Mouse (Mus musculus): ENCODE measurements around the gene D330045A20Rik.
"Not testable (repeated sequence)": the region's sequence is repeated elsewhere in the genome, so short reads cannot be mapped to it uniquely, and the experiment has no call there.

The D330045A20Rik gene

DNA sequence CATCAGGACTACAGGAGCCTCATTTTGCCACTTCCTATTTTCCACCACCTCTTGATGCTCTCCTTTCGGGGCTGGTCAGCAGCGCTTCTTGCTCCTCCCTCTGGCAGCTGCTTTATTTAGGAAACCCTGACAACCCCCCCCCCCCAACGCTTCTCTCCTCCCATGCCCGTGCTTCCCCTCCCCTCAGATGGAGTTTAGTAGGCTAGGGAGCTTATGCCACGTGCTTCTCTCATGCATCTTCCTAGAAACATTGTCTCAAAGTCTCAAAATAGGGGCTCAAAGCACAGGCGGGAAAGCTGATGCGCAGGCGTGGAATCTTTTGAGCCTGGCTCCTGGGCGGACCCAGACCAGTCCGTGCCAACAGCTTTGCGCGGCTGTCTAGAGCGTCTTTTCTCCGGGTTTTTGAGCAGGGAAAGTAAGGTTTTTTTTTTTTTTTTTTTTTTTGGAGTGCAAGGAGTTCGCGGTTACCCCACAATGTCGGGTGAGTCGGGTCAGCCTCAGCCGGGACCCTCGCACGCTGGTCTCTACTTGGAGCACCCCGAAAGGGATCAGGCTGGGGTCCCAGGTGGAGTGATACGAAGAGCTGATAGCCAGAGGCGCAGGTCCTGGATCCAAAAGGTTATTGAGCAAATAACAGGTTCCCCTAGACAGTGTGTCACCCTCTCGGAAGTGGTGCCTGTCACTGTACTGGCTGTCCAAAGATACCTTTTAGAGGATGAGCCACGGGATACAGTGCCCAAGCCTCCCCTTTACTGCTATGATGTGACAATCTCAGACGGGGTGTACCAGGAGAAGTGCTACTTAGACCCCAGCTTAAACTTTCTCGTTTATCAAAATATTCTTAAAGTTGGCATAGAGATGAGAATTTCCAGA lies at the start of gene D330045A20Rik:
Gene D330045A20Rik (plus strand): TSS at position 346 of the 873 bp plus-strand sequence.
- no peak for DNase-seq (ENCODE audit: low read depth, low spot score)

DNA sequence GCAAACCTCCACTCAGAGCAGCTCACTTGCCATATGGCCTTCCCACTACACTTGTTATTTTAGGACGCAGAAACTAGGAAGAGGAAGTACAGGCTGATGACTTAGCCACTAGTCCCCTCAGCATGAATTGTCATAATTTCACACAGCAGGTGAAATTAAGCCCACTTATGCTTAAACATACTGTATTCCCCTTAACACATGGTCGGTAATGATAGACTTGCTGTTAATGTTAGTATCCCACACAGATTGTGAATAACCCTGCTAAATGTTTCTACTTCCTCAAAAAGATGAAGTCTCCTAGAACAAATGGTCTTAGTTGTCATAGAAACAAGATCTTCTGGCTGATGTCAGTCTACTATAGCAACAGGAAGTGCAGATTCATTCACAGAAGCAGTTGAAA lies 47.6 kb upstream of the D330045A20Rik start:
- DNase-seq (ENCODE audit: low read depth, low spot score) = no peak

DNA sequence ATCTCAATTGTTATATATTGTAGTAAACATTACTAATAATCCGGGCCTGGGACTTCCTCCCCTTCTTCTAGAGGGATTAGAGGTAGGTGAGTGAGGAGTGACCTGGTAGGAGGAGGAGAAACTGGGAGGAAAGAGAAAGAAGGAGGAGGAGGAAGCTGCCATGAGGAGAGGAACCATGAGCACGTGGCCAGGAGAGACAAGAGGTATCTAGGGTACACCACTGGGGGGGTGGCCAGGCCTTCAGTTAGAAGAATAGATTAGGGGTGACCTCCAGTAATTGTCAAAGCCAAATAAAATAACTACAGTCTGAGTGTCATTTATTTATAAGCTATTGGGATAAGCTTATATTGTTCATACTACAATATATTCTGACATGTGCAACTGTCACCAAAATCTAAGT lies 45.0 kb upstream of the D330045A20Rik start:
- no peak for DNase-seq (ENCODE audit: low read depth, low spot score)

DNA sequence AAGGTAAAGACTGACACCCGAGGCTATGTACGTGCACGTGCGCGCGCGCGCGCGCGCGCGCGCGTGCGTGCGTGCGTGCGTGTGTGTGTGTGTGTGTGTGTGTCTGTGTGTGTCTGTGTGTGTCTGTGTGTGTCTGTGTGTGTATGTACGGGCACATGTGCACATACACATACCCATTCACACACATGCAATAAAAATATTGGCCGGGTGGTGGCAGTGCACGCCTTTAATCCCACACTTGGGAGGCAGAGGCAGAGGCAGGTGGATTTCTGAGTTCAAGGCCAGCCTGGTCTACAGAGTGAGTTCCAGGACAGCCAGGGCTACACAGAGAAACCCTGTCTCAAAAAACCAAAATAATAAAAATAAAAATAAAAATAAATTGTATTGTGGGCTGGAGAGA lies 39.1 kb upstream of the D330045A20Rik start:
- DNase-seq (ENCODE audit: low read depth, low spot score) = not testable (repeated sequence)

DNA sequence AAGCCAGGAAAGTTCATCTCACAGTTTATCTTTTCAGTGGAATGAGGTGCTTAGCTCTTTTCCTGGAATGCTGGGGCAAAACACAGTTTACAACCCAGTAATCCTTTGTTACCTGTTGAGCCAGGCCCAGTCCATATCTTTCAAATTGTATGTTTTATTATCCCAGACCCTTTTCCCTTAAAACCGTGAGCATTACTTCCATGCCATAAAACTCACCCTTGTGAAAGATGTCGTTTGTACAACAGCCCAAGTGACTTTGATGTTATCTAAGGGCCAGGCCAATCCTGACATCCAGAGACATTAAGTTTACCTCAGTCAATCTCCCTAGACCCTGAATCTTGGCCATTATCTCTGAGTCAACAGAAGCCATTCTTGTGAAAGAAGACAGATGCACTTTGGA lies 23.4 kb upstream of the D330045A20Rik start:
- no peak for DNase-seq (ENCODE audit: low read depth, low spot score)

DNA sequence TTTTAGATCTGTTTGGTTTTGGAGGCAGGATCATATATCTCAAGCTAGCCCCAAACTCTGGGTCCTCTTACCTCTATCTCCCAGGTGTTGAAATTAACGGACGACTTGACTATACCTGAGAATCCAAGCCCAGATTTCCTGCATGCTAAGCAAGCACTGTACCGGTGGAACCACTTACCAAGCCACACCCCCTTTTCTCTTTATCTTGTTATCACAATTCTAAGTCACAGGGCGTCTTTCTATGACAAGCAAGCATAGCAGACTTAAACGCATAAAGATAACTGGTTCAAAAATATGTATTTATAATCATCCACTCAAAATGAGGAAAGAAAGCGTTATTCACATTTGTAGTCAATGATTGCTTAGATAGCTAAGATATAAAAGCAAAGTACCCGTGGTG lies 1.9 kb downstream of the D330045A20Rik start:
- DNase-seq (ENCODE audit: low read depth, low spot score) = no peak

DNA sequence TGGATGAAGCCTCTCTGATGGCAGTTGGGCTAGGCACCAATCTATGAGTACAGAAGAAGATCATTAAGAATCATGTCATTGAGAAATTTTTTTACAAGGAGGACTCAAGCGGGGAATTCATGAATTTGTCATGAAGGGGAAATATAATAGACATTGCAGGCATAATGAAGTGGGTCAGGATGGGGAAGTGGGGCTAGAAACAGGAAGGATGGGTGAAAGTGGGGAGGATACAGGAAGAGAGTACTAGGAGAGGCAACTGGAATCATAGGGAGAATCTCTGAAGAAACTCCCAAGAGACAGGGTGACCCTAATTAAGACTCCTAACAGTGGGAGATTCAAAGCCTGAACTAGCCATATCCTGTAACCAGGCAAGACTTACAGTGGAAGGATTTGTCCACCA lies 4.8 kb downstream of the D330045A20Rik start:
- DNase-seq (ENCODE audit: low read depth, low spot score) = no peak

DNA sequence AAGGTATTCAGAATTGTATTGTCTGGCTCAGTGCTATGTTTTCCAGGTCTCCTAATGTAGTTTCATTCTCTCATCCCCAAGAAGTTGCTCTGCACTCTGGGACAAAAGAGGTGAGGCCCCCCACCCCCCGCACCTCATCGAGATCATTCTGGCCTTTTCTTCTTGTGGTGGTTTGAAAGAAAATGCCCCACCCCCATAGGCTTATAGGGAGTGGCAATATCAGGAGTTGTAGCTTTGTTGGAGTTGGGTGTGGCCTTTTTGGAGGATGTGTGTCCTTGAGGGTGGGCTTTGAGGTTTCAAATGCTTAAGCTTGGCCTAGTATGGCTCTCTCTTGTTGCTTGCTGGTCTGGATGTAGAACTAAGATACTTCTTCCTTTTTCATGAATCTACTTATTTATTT lies 36.0 kb downstream of the D330045A20Rik start:
- no peak for DNase-seq (ENCODE audit: low read depth, low spot score)

DNA sequence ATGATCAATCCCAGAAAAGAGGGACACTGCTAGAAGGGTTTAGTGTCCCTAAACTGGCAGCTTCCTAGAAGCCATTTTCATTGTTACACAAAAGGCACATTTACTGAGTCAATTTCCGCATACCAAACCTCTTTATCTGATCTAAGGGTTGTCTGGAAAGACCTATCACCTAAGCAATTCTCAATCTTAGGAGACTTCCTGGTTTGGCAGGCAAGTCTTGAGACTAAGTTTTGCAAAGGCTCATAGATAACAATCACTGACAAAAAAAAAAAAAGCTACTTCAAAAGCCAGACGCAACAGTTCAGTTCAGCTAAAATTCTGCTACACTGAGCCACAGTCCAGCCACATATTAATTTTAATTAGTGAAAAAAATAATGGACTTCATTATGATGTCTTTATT lies 39.1 kb downstream of the D330045A20Rik start:
- DNase-seq (ENCODE audit: low read depth, low spot score) = no peak

DNA sequence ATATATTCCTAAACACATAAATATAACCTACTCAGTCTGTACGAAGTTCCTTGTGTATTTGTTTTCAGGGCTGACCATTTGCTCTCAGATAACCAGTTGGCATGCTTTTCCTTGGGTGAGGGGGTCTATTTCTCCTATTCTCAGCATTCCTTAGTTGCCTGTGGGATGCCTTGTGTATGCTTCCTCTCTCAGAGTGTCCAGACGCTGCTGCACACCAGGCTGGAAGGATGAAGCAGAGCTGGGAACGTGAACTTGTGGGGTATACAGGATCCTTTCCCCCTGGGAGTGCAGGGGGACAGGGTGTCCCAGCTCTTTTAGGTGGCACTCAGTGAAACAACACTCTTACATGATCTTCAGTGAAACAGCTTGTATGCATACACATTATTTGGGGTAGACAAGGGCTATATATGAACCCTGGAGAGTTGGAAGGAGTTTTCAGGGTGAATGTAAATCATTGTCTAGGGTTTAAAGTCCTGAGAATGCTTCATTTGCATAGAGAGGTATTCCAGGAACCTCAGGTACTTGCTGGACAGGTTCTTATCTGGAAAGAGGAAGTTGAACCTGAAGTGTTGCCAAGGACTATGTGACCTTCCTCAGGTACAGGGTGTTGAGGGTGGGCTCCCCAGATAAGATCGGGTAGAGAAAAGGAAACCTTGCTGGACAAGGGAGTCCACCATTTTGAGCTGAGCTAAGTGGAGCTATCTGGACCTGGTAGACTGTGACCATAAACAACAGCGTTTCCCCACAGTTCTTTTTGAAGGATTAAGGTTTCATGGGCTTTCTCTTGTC lies 44.3 kb downstream of the D330045A20Rik start:
- DNase-seq (ENCODE audit: low read depth, low spot score) = no peak

DNA sequence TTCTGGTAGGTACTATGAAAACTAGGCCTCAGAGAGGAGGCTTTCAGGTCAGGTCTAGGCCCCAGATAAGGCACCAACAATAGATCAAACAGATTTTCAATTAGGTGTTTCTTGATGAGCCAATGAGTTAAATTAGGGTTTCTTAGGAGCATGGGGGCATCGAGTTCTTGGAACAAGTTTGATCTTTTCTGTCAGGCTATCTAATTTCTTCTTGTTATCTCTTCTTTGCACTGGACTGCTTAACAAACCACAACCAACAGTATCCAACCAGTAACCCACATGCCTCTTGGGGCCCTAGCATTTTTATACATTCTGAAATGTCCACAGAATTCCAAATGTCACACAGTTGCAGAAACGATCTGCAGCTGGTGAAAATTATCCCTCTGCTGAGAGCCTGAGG lies 45.6 kb downstream of the D330045A20Rik start:
- no peak for DNase-seq (ENCODE audit: low read depth, low spot score)

DNA sequence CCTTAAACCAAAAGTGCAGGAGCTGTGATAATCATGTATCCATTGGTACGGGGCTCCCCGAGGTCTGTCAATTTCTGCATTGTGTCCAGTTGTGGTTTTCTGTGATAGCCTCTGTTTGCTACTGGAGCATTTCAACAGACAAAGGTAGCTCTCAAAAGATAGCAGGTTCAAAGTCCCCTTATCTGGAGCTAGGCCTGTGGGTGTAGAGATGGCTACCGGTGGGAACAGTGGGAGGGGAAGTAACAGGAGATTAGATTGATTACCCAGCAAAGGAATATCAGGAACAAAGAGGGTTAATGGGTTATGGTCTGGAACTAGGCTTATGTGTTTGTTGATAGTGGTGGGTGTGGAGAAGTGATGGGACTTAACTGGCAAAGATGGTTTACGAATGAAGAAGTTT lies 46.8 kb downstream of the D330045A20Rik start:
- DNase-seq (ENCODE audit: low read depth, low spot score) = no peak

DNA sequence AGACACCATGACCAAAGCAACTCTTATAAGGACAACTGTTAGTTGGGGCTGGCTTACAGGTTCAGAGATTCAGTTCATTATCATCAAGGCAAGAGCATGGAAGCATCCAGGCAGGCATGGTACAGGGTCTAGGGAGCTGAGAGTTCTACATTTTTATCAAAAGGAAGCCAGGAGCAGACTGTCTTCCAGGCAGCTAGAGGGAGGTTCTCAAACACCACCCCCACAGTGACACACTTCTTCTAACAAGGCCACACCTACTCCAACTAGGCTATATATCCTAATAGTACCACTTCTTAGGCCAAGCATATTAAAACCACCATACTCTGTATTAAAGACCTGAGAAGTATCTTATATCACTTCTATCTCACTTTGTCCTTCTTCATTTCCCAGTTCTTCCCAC lies 49.5 kb downstream of the D330045A20Rik start:
- no peak for DNase-seq (ENCODE audit: low read depth, low spot score)

DNA sequence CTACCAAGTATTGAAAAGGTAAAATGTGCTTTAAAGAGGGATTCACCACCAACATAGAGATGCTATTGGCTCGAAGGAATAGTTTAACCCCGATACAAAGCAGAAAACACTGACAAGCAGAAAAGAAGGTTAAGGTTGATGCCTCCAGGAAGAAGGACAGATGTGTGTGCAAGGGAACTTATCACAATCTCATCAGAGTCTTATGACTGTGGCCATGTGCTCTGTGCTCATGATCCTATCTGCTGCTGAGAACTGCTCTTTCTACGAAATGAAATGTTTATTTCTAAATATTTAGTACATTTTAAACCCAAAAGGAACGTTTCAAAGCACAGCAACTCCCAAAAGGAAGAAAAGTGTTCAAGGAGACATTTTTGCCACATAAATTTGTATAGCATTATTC lies 52.1 kb downstream of the D330045A20Rik start:
- no peak for DNase-seq (ENCODE audit: low read depth, low spot score)

DNA sequence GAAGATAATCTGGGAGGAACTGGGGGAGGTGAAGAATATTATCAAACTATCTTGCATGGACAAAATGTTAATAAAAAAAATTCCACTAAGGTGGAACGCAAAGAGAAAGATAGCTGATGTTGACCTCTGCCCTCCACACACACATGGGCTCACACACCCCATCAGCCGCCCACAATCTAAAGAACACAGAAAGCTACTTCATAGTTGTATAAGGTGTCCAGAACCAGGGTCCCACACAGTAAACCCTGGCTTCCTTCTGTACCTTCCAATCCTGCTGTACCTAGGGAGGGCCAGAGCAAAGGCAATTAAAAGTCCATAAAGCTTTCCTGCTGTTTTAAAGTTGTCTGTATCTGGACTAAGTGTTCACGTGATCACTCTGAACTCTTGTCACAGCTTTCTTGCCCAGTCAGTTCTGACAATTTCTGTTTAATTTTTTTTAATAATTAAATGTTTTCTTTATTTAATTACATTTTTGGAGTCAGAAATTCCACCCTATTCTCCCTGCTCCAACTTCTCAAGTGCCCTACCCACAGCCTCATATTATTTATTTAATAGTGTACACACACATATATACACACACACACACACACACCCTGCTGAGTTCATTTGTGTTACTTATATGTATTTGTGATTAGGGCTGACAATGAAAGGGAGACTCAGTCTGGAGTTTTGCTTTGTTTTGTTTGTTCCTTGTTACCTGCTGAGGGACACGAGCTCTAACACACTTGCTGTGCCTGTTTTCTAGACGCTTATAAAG lies 57.7 kb downstream of the D330045A20Rik start:
- DNase-seq (ENCODE audit: low read depth, low spot score) = no peak

DNA sequence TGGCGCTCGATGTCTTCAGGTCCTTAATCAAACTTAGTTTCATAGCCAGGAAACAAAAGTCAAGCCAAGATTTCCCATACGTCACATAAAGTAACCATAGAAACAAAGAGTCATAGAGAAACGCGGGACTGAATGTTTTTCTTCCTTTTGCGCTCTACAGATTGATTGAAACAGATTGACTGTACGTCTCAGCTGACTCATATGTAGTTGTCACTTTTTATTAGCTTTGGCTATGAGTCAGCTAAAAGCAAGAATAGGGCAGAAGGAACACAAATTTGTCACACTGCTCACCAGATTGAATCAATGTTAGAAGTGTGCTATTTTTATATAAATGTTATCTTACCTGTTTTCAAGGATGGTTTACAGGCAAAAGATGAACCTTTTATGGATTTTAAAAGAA lies 63.6 kb downstream of the D330045A20Rik start:
- DNase-seq (ENCODE audit: low read depth, low spot score) = no peak

DNA sequence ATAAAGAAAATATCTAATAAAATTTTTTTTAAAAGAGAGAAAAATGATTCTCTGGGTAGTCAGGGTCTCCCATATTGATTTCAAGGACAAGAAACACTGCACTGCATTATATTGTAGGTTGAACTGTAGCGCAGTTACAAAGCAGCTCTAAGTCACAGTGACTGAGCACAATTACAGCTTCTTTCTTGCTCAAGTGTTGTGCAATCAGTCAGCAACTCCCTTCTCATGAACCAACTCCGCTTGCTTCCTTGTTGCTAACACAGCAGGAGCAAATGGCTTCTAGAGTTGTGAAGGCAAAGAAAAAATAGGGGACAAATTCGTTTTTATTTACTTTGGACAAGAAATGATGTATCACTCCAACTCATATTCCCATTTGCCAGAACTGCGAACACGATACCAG lies 70.3 kb downstream of the D330045A20Rik start:
- DNase-seq (ENCODE audit: low read depth, low spot score) = no peak

DNA sequence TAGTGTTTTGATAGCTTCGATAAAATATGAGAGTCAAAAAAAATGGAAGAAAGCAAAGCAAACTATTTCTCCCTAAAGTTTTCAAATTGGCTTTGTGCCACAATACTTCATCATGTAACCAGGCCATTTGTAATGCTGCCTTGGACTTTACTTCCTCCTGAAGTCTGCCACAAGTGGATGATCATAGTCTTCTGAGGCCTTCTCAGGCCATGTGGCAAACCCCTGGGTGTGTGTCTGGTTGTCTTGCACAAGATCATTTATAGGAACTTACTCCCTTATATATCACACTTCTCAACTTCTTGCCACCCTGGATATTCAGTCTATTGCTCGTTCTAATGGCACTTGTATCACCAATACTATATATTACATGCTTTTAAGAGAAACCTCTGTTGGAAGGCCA lies 71.9 kb downstream of the D330045A20Rik start:
- DNase-seq (ENCODE audit: low read depth, low spot score) = no peak

DNA sequence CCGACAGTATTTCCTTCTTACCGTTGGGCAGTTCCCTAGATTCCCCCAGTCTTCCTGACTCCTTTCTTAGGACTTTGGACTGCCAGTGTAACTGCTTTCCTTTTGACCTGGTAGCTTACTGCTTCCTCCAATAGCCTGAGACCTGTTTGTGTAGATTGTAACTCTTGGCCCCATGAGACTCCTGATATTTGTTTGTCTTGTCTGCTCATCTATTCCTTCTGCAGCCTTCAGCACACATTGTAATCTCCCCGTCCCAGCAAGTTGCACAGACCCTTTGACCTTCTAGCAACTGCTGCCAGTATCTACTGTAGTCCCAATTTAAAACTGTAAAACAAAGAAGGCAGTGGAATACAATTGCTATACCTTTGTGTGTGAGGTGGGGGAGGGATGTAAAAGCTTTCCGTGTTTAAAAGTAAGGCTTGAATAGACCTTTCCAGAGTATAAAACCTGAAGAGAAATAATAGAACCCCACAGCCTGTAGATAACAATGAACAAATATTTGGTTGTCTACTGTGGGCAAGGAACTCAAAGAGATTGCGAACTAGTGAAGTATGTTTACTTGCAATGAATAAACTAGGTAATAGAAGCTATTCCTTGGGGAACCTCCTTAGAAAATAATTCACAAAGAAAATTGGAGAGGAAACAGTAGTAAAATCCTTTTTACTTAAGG lies 82.2 kb downstream of the D330045A20Rik start:
- DNase-seq (ENCODE audit: low read depth, low spot score) = no peak

DNA sequence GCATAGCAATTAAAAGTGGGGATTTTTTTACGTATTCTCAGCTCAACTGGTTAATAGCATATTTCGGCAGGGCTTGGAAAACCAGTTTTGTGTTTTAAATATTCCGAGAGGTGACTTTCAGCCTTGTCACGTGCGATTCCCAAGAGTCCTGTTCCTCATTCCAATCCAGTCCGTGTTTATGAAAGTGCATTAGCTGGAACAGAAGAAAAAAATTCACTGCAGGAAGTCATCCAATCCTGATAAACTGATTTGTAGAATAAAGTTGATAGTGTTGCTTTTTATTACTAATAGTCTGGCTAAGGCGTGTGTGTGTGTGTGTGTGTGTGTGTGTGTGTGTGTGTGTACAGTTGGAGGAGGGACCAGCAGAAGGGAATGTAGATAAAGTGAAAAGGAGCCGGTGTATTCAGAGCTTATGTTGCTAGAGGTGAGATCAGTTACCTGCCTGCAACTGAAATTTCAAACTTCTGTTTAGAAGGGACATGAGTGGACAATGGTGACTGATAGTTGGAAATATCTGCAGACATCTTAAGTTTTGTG lies 82.8 kb downstream of the D330045A20Rik start, which contains the start of gene Rnf128:
Gene Rnf128 (plus strand): TSS at position 392 of the 537 bp plus-strand sequence.
- no peak for DNase-seq (ENCODE audit: low read depth, low spot score)

DNA sequence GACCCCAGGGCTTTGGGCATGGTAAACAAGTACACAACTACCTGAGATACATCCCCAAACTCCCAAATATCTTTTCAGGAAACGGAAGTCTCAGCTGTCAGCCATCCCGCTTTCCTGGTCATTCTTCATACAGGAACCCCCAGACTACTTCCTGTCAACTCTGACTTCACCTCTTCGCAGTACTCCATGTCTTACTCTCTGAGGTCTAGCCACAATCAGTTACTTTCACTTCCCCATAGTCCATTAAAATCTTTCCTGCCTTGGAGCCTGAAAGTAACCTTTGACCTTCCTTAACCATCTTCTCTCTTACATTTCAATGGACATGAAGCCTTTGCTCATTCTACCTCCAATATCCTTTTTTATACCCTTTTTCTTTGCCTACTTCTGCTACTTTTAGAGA lies 89.9 kb downstream of the D330045A20Rik start:
- DNase-seq (ENCODE audit: low read depth, low spot score) = no peak

All from WW6 (cell line).